Mouse (Mus musculus): Measurements from ENCODE around the gene Scn4a. TPM values are rescaled to one million over a fixed set of nuclear protein-coding genes. Genes with fewer than 3 reads are reported as not detected.
"Not testable (repeated sequence)": the region's sequence is repeated elsewhere in the genome, so short reads cannot be mapped to it uniquely, and the experiment has no call there.

Gene Scn4a
- 1 to 10 TPM; 1.0 to 3.0 TPM for total RNA-seq (2021)
- long read RNA-seq, experiment 1, result 0 reads
- long read RNA-seq, experiment 2, result 0 reads

DNA sequence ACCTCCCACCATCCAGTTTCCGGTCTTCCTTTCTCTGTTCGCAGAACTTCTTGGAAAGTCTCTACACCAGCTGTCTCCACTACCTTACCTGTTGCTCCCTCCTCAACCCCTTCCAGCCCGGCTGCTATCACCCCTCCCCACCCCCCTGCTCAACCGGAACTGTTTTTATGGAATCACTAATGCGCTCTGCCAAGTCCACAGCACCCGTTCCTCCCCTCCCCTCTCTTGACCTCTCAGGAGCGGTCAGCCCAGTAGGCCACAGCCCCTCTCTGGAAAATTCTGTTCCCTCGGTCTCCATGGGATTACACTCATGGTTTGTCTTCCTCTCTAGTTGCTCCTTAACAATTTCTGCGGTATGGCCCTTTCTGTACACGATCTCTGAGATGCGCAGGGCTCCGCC, at the start of gene Scn4a:
Gene Scn4a, minus strand, starts transcription at position 101 of the 400 bp plus-strand sequence.
- no peak for DNase-seq (ENCODE audit: low spot score in 2 of 2)

- DNase-seq (ENCODE audit: low spot score in 2 of 2), result no peak
These were observed 45.4 kb upstream of the Scn4a start for GRCm38 (mm10) chr11:106398481-106398880.

- DNase-seq (ENCODE audit: low spot score in 2 of 2), result no peak
These were observed 44.6 kb upstream of the Scn4a start for GRCm38 (mm10) chr11:106397656-106398055.

- DNase-seq (ENCODE audit: low spot score in 2 of 2), result not testable (repeated sequence)
These were observed 41.0 kb upstream of the Scn4a start for GRCm38 (mm10) chr11:106394055-106394454.

DNA sequence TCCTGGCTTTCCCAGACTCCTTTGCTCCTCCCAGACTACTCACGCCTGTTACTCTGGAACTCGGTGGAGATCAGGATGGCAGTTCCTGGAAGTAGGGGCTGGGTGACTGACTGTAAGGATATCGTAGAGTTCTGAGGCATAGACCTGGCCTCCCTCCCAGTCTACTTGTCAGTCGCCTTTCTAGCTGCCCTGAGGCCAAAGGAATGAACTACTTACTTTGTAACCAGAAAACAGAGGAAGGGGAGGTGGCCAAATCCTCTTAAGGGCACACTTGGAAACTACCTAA, 40.2 kb upstream of the Scn4a start:
- no peak for DNase-seq (ENCODE audit: low spot score in 2 of 2)

GRCm38 (mm10) chr11:106392597-106393330, 39.7 kb upstream of the Scn4a start:
- DNase-seq (ENCODE audit: low spot score in 2 of 2), result no peak

GRCm38 (mm10) chr11:106391546-106392188, 38.6 kb upstream of the Scn4a start:
- peak in 1 of 2 experiments; percentile 40 for DNase-seq (ENCODE audit: low spot score in 2 of 2)

DNA sequence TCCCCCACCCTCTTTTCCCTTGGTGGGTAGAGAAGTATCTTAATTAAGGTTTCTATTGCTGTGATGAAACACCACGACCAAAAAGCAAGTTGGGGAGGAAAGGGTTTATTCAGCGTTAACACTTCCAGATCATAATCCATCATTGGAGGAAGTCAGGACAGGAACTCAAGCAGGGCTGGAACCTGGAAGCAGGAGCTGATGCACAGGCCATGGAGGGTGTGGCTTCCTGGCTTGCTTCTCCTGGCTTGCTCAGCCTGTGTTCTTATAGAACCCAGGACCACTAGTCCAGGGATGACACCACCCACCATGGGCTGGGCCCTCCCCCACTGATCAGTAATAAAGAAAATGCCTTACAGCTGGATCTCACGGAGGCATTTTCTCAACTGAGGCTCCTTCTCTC, 37.7 kb upstream of the Scn4a start:
- DNase-seq (ENCODE audit: low spot score in 2 of 2), result no peak

GRCm38 (mm10) chr11:106389611-106390010, 36.5 kb upstream of the Scn4a start:
- no peak for DNase-seq (ENCODE audit: low spot score in 2 of 2)

GRCm38 (mm10) chr11:106387791-106388216, 34.7 kb upstream of the Scn4a start, which contains the start of gene Icam2:
TSS of gene Icam2 (minus strand) at chr11:106388075.
- no peak for DNase-seq (ENCODE audit: low spot score in 2 of 2)

DNA sequence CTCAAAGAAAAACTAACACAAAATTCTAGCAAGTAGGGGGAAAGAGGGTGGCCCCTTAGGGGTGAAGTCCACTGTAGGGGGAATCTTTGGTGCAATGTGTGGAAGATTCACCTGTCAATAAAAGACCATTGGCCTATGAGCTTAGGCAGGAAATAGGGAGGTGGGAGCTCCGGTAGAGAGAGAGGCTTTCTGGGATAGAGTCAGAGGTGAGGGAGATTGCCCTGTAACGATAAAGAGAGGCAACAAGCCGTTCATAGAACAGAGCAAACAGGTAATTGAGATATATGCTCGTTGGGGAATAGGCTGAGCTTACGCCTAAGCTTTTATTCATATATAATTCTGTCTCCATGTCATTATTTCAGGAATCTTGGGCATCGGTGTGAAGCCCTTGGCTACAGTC, 33.9 kb upstream of the Scn4a start:
- no peak for DNase-seq (ENCODE audit: low spot score in 2 of 2)

DNA sequence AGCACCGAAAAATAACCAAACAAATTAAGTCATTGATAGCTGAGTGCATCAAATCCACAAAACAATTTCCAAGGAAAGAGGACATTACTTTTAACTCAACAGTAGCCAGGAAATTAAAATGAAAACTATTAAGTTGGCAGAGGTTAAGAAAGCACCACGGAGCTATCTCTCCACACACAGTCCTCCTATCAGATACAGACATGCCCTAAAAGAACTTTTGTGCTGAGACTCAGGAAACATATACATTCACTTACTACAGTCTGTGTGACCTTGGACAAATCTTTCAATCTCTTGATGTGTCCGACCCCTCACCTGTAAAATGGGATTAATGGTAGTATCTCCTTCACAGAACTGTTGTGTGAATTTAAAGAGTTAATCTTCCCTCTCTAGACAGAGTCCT, 33.3 kb upstream of the Scn4a start:
- no peak for DNase-seq (ENCODE audit: low spot score in 2 of 2)

DNA sequence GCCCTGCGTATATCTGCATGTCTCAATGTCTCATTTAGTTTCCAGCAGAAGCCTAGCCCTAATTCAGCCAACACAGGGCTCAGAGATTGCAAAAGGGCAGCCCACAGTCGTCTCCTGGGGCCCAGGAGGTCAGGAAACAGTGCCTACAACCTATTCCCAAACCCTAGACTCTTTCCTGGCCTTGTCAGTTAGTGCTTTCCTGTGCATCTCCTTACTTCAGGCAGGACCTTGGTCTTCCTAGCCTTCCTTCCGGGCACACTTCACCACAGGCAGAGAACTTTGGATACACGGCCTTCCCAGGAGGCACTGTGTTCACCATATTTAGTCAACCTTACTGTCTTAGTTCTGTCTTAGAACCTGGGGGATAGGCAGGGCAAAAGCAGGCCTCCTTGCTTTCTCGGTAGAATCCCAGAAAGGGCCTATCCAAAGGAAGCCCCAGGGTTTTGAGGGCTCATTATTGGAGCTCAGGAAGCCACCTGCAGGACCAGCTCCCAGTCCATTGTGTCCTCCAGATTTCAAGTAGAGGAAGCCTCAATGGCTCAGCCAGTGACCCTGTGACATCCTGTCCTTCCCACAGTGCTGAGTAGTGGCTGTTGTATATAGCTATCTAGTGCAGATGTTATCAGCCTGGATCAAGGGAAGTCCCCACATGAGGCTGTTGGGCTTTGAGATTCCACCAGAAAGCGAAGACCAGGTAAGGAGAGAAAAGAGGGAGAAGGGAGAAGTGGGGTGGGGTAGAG, 30.1 kb upstream of the Scn4a start:
- no peak for DNase-seq (ENCODE audit: low spot score in 2 of 2)

DNA sequence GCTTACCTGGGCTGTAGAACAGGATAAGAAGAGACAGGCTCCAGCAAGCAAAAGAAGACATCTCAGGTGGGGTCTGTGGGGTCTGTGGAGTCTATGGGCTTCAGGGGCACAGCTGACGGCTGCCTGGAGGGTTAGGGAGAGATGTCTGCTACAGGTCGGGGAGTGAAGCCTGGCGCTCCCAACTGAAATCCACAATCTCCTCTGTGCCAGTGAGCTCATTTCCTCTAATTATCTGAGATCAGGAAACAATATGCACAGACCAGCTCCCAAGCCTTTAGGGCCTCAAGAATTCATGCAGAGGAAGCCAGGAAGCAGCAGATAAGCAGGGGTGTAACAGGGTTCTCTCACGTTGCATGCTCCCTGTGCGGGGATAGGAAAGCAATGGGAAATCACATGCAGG, 29.3 kb upstream of the Scn4a start:
- no peak for DNase-seq (ENCODE audit: low spot score in 2 of 2)

DNA sequence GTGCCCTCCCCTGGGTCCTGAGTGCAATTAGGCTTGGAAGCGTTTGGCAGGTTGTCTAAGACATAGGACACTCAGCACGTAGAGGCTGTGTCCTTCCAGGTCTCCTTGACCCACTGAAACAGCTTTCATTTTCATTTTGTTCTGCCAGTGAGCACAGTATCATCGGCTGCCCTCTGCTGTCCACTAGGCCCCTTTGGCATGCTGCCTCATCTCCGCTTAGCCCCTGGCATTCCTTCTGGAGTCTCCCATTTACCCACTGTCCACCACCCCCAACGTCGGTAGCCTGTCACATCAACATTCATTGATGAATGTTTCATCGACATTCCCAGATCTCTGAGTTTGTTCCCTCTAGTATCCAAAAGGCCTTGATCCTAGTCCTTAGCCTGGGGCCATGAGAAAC, 28.8 kb upstream of the Scn4a start:
- DNase-seq (ENCODE audit: low spot score in 2 of 2), result no peak

- no peak for DNase-seq (ENCODE audit: low spot score in 2 of 2)
These were observed 27.9 kb upstream of the Scn4a start for GRCm38 (mm10) chr11:106381011-106381410.

GRCm38 (mm10) chr11:106374979-106375378, 21.9 kb upstream of the Scn4a start:
- DNase-seq (ENCODE audit: low spot score in 2 of 2), result no peak

- DNase-seq (ENCODE audit: low spot score in 2 of 2), result no peak
These were observed 21.5 kb upstream of the Scn4a start for GRCm38 (mm10) chr11:106374559-106374958.

GRCm38 (mm10) chr11:106373998-106374397, 20.9 kb upstream of the Scn4a start:
- no peak for DNase-seq (ENCODE audit: low spot score in 2 of 2)

DNA sequence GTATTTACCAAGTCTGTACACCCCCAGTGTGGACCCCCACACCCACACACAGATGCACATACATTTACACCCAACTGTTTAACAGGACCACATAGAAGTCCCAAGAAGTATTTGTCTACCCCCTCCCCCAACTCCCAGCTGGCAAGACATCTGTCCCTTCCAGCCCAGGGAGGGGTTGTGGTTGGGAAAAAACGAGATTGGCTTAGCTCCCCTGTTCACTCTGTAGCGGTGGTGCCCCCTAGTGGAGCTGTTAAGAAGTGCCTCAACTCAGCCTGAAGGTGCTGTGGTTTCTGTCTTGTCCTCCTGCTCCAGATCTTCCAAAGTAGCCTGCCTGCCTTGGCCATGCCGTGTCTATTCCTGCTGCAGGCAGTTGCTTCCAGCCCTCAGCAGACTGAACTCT, 13.2 kb upstream of the Scn4a start:
- peak; percentile 66 to 73 for DNase-seq (ENCODE audit: low spot score in 2 of 2)

- DNase-seq (ENCODE audit: low spot score in 2 of 2), result no peak
These were observed 12.3 kb upstream of the Scn4a start, which contains the start of gene Prr29 for GRCm38 (mm10) chr11:106365366-106365765. TSS of gene Prr29 (plus strand) at chr11:106365472.

DNA sequence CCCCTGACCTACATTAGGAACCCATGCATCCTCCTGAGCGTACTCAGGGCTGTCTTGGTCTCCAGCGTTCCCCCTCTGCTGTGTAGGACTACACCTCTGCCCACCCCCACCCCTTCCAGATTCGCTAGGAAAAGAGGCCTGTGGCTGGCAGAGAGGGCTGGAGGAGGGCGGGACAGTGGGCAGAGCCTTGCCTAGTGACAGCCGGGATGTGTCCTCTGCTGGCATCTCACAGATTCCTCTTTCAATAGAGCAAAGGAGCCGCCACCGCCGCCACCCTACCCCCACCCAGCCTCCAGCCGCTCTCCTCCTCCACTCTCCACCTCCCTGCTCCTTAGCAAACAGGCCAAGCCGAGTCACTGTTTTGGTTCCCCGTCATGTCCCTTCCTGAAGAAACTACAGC, 11.6 kb upstream of the Scn4a start:
- DNase-seq (ENCODE audit: low spot score in 2 of 2), result no peak
